Mouse (Mus musculus) olfactory bulb, adult 2 months (tissue): ENCODE results near the gene Nln. TPM values are rescaled to one million over a fixed set of nuclear protein-coding genes. Genes with fewer than 3 reads are reported as not detected.

Experiments
- H3K27ac ChIP-seq: fragments of 200-500 bp; 2 replicates; pipeline ENCODE4 v1.5.1; 2012; ENCODE audit warnings: low read depth, low read length; ENCODE audit not compliant: insufficient read depth
- H3K4me1 ChIP-seq: fragments of 200-500 bp; 2 replicates; pipeline ENCODE4 v1.6.1; 2012; ENCODE audit warnings: low read length; ENCODE audit not compliant: control insufficient read depth, insufficient read depth
- H3K4me3 ChIP-seq: fragments of 200-500 bp; 2 replicates; pipeline ENCODE4 v1.5.1; 2012; ENCODE audit warnings: mild to moderate bottlenecking, low read depth, low read length, moderate library complexity; ENCODE audit not compliant: insufficient read depth
- CTCF ChIP-seq: fragments of 200-500 bp; IDR thresholded peaks from 2 replicates; pipeline ENCODE4 v1.5.1; 2012; ENCODE audit warnings: low read depth, mild to moderate bottlenecking, low read length, moderate library complexity; ENCODE audit not compliant: insufficient read depth
- POLR2A ChIP-seq: fragments of 200-500 bp; IDR thresholded peaks from 2 replicates; pipeline ENCODE4 v1.6.1; 2012; ENCODE audit warnings: mild to moderate bottlenecking, low read depth, low read length, moderate library complexity; ENCODE audit not compliant: insufficient read depth
- WGBS: fragments of 180-500 bp; shearing (Covaris S2); methylation state at CpG from one replicate; pipeline ENCODE4 v1.1.7; 2018; 5-methylcytosine and 5-hydroxymethylcytosine counted together
- polyA plus RNA-seq: library from polyadenylated mRNA; stranded (reverse); fragments of >200 nt; gene quantifications from 2 replicates; pipeline ENCODE4 v1.2.4, GENCODE M21; 2012; ENCODE audit warnings: low replicate concordance; ENCODE audit not compliant: missing spikeins, insufficient read depth, insufficient read length

Nln gene
- polyA plus RNA-seq, 1 experiment = not detected

DNA sequence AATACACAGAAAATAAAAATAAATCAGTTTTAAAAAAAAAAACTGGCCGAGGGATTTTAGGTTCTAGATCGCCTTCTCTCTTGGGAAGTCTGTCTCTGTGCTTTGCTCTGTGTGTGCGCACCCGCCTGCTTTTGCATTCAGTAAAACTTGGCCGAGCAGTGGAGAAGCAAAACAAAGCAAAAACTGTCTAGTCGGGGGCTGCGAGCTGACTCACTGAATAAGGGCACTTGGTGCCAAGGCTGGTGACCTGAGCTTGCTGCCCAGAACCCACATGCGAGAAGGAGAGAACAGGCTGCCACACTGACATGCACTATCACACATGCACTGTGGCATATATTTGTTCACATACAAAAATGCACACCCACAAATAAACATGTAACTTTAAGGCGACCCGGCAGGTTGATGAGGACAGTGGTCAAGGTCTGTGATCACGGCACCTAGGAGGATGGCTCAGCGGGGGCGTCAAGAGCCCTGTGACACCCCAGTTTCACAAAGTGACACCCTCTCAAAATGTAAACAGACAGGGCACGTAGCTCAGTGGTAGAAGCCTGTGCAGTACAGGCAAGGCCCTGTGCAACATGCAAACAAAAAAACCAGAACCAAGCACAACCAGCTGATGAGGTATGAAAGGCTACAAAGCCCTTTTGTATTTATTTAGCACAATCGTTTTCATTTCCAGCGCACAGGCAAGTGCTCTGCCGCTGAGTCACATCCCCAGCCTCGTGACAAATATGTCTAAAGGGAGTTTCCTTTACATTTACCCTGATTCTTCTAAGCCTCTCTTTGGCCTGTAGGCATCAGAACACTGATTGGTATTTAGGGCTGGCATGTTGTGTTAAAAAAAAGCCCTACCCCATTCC lies 93.9 kb downstream of the Nln start:
- TF ChIP-seq CTCF (no peak), POLR2A (no peak)
- Histone ChIP-seq H3K4me1 (peaks cover 14% of the 10 kb centered on the region), H3K4me3 (no peak overlapping the region), H3K27ac (peak overlapping the region; percentile 87)
- 55% methylated on average over 18 of the region's 18 CpGs for WGBS

DNA sequence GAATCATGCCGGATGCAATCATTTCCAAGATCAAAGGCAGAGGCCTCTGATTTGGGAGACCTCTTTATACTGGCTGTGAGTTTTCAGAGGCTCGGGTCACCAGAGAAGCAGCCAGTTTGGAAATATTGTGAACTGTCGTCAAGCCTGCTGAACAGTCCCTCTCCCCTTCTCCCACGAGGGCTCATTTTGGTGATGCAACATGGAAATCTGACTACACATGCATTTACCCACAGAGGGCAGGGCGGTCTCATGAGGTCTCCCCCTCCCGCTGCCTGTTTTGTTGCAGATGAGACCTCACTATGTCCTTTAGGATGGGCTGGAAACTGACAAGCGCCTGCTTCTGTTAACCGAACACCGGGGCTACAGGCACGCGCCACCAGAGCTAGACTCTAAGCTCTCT lies 95.4 kb downstream of the Nln start:
- TF ChIP-seq CTCF = no peak
- TF ChIP-seq POLR2A = no peak
- Histone ChIP-seq H3K27ac (no peak overlapping the region), H3K4me3 (no peak overlapping the region), H3K4me1 (peaks cover 14% of the 10 kb centered on the region)
- WGBS = 86% methylated on average over 11 of the region's 11 CpGs

DNA sequence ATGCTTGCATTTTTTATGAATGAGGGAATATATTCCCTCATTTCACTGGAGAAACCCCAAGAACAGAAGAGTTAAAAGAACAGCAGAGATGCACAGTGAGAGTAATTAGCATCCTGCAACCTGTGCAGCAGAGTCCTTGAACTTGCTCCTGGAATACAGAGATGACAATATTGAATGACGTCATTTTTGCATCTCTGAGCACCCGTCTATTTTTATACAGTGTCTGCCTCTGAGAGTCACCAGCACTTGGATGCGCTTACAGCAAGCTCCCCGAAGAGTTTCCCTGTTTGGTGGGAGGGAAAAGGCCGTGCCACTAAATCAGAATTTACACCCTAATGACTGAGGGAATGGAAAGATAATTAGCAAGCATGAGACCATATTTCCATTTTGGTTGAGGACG lies 96.0 kb downstream of the Nln start:
- no peak for TF ChIP-seq POLR2A
- TF ChIP-seq CTCF = no peak
- Histone ChIP-seq H3K4me3 (no peak overlapping the region), H3K4me1 (peaks cover 14% of the 10 kb centered on the region), H3K27ac (peak overlapping the region; percentile 28; the same call in 1 of the 2 replicates)
- WGBS = 25% methylated on average over 6 of the region's 6 CpGs

GRCm38 (mm10) chr13:104012214-104012833 lies 97.1 kb downstream of the Nln start:
- Histone ChIP-seq H3K27ac (no peak overlapping the region), H3K4me3 (no peak overlapping the region), H3K4me1 (peaks cover 14% of the 10 kb centered on the region)
- WGBS = 91% methylated on average over 11 of the region's 11 CpGs
- TF ChIP-seq CTCF = no peak
- no peak for TF ChIP-seq POLR2A

DNA sequence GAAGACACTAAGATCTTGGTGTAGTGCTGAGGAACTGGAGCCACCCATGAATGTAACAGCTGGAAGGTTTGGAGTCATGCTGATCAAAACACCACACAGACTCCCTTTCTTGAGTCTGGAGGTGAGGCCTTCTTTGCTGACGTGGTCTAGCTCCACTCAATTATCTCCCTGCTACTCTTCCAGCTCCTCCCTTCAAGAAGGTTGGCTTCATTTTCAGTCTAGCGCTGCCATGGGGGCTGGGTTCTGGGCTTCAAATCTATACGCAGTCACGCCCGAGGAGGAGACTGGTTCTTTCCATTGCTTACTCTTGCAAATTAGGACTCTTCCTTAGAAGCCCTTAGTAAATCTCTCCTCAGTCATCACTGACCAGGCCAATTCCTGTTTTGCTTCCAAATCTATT lies 98.1 kb downstream of the Nln start:
- no peak for TF ChIP-seq CTCF
- TF ChIP-seq POLR2A = no peak
- 99% methylated on average over 5 of the region's 5 CpGs for WGBS

DNA sequence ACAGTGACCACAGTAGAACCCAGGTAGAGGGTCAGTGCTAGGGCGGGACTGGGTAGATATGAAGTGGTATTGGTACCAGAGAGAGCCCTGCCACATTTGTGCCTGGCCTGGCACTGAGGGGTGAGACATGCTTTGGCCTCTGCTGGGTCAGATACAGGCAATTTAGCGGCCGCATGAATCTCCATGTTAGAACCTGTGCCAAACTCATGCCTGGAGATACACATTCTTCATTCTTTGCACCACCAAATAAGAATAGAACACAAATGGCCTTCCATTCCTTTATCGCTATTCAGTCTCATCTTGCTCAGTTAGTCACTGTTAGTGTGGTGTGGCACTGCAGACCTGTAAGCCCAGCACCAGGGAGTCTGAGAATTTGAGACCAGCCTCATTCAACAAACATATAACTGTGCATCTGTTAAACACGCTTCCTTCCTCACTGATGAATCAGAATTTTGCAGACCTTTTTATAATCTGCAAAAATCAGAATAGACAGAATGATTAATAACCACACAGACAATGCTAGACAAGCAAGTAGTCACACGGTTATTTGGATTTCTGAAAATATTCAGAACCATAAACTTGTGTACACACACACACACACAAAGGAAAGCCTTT lies 104.1 kb downstream of the Nln start:
- no peaks in the 10 kb centered on the region for H3K4me1 ChIP-seq
- WGBS = 89% methylated on average over 6 of the region's 6 CpGs
- no peak overlapping the region for H3K4me3 ChIP-seq
- TF ChIP-seq POLR2A (no peak), CTCF (no peak)
- no peak overlapping the region for H3K27ac ChIP-seq

More for the DNA sequence above, 98.1 kb downstream of the Nln start:
- H3K4me3 ChIP-seq = no peak overlapping the region
- peaks cover 14% of the 10 kb centered on the region for H3K4me1 ChIP-seq
- H3K27ac ChIP-seq = no peak overlapping the region

DNA sequence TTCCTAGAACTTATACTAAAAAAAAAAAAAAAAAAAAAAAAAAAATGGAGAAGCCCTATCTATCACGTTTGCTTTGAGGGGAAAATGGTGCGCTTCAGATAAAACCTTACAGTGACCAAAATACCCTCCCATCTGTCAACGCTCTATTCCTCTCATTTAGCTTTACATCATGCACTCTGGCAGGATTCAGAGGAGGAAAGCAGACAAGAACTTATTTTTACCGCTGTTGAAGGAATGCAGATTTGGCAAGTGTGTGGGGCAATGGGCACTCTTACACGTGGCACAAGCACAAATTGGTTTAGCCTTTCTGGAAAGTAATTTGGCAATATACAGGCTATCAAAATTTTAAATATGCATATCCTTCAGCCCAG lies 115.3 kb downstream of the Nln start:
- WGBS = 68% methylated on average over 5 of the region's 5 CpGs
- Histone ChIP-seq H3K27ac (no peak overlapping the region), H3K4me1 (no peaks in the 10 kb centered on the region), H3K4me3 (no peak overlapping the region)
- TF ChIP-seq CTCF (no peak), POLR2A (no peak)

DNA sequence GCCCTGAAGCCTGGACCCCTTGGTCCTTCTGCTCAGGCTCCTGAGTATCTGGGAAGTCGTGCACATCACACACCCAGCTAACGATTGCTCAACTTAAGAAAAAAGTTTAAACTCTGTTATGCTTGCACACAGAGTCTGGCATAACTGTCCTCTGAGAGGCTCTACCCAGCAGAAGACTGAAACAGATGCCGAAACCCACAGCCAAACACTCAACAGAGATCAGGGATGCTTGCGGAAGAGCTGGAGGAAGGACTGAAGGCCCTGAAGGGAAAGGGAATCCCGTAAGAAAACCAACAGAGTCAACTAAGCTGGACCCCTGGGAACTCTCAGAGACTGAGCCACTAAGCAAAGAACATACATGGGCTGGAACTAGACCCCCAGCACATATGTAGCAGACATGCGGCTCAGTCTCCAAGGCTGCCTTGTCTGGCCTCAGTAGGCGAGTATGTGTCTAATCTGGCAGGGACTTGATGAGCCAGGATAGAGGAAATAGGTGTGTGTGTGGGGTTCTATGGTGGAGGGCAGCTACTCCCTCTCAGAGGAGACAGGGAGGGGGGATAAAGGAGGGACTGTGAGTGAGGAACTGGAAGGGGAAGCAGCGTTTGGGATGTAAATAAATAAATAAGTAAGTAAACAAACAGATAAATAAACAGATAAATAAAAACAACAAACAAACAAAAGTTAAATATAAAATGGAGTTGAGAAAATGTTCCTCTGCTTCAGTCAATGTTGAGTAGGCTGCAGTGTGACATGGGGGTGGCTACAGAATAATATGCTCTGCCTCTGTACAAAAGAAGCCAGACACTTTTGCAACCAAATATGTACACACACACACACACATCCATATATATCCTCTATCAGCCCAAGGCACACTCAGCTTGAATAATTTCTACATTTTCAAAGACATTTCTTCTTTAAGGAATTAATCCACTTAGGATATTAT lies 116.0 kb downstream of the Nln start:
- H3K4me3 ChIP-seq = no peak overlapping the region
- no peak overlapping the region for H3K27ac ChIP-seq
- WGBS = 82% methylated on average over 8 of the region's 8 CpGs
- no peak for TF ChIP-seq POLR2A
- TF ChIP-seq CTCF = no peak
- no peaks in the 10 kb centered on the region for H3K4me1 ChIP-seq

GRCm38 (mm10) chr13:103986660-103987059 lies 122.8 kb downstream of the Nln start:
- peaks cover 3% of the 10 kb centered on the region; the same call in 1 of the 2 replicates for H3K4me1 ChIP-seq
- H3K27ac ChIP-seq = no peak overlapping the region
- TF ChIP-seq POLR2A = no peak
- no peak for TF ChIP-seq CTCF
- H3K4me3 ChIP-seq = no peak overlapping the region
- 69% methylated on average over 4 of the region's 4 CpGs for WGBS
